Mouse (Mus musculus): Measurements from ENCODE around the gene Slc35c2. TPM values are rescaled to one million over a fixed set of nuclear protein-coding genes. Genes with fewer than 3 reads are reported as not detected.

Gene Slc35c2
- polyA plus RNA-seq, 1 experiment = 52.3 TPM

DNA sequence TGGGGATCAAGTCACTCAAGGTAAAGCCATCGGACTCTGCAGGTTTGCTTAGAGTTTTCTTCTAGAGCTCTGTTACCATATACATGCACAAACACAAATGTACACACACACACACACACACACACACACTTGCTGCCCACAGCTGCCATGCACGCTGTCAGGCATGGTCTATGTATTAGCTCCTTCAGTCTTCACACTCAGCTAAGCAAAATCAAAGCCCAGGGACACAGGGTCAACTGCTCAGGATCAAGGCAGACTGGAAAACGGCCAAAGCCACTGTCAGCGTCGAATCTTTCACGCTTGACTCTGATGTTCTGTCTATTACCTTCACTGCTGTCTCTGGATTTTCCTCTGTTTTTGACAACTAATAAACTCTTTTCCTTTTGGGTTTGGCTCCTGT is 13.2 kb upstream of the Slc35c2 start:
- no peak for DNase-seq
- no peak overlapping the region for H3K4me3 ChIP-seq (replicated peaks; ENCODE audit: extremely low read depth, low read depth, low read length)
- 84% methylated on average over 6 of the region's 6 CpGs for WGBS
- TF ChIP-seq POLR2A (IDR thresholded peaks at IDR 0.05; ENCODE audit: borderline replicate concordance, extremely low read depth, low read depth, low read length) (no peak), CTCF (IDR thresholded peaks at IDR 0.05; ENCODE audit: insufficient read depth, low read length) (no peak)
- no peaks in the 10 kb centered on the region for H3K4me1 ChIP-seq (ENCODE audit: control insufficient read depth, insufficient read depth, low read length)

- no peak for TF ChIP-seq CTCF (IDR thresholded peaks at IDR 0.05; ENCODE audit: insufficient read depth, low read length)
- no peak for TF ChIP-seq POLR2A (IDR thresholded peaks at IDR 0.05; ENCODE audit: borderline replicate concordance, extremely low read depth, low read depth, low read length)
- 80% methylated on average over 8 of the region's 8 CpGs for WGBS
- Histone ChIP-seq H3K4me1 (ENCODE audit: control insufficient read depth, insufficient read depth, low read length) (no peaks in the 10 kb centered on the region), H3K4me3 (replicated peaks; ENCODE audit: extremely low read depth, low read depth, low read length) (no peak overlapping the region)
- no peak for DNase-seq
Observed at GRCm38 (mm10) chr2:165300424-165300823, 12.8 kb upstream of the Slc35c2 start.

DNA sequence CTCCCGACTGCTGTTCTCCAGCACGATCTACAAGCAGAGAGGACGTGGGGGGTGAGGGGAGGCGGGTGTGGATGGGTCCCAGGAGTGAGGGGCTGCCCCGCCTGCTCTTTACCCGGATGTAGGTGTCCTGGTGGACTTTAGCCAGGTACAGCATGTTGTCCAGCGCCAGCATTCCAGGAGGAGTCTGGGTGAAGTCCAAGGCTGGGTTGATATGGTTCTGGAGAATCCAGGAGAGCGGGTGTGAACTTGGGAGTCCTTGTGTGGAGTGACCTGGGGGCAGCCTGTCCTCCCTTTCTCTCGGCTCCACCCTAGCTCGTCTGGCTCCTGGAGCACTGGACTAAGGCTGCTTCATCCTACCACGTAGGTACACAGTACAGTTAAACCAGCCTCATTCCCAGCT is 9.8 kb upstream of the Slc35c2 start:
- WGBS = 84% methylated on average over 11 of the region's 11 CpGs
- DNase-seq = no peak
- H3K4me3 ChIP-seq (replicated peaks; ENCODE audit: extremely low read depth, low read depth, low read length) = no peak overlapping the region
- H3K4me1 ChIP-seq (ENCODE audit: control insufficient read depth, insufficient read depth, low read length) = no peaks in the 10 kb centered on the region
- TF ChIP-seq CTCF (IDR thresholded peaks at IDR 0.05; ENCODE audit: insufficient read depth, low read length) = no peak
- TF ChIP-seq POLR2A (IDR thresholded peaks at IDR 0.05; ENCODE audit: borderline replicate concordance, extremely low read depth, low read depth, low read length) = no peak

- no peaks in the 10 kb centered on the region for H3K4me1 ChIP-seq (ENCODE audit: control insufficient read depth, insufficient read depth, low read length)
- no peak for DNase-seq
- 86% methylated on average over 18 of the region's 18 CpGs for WGBS
- no peak for TF ChIP-seq CTCF (IDR thresholded peaks at IDR 0.05; ENCODE audit: insufficient read depth, low read length)
- H3K4me3 ChIP-seq (replicated peaks; ENCODE audit: extremely low read depth, low read depth, low read length) = no peak overlapping the region
Observed at GRCm38 (mm10) chr2:165296571-165296970, 8.9 kb upstream of the Slc35c2 start.

GRCm38 (mm10) chr2:165288315-165289031 is 804 bp upstream of the Slc35c2 start:
- H3K4me3 ChIP-seq (replicated peaks; ENCODE audit: extremely low read depth, low read depth, low read length) = no peak overlapping the region
- peaks cover 13% of the 10 kb centered on the region for H3K4me1 ChIP-seq (ENCODE audit: control insufficient read depth, insufficient read depth, low read length)
- DNase-seq = peak; percentile 42
- TF ChIP-seq CTCF (IDR thresholded peaks at IDR 0.05; ENCODE audit: insufficient read depth, low read length) (no peak), POLR2A (IDR thresholded peaks at IDR 0.05; ENCODE audit: borderline replicate concordance, extremely low read depth, low read depth, low read length) (no peak)
- 34% methylated on average over 18 of the region's 18 CpGs for WGBS

GRCm38 (mm10) chr2:165286361-165287201 is 1.1 kb downstream of the Slc35c2 start:
- H3K4me1 ChIP-seq (ENCODE audit: control insufficient read depth, insufficient read depth, low read length) = peaks cover 13% of the 10 kb centered on the region
- no peak for DNase-seq
- TF ChIP-seq CTCF (IDR thresholded peaks at IDR 0.05; ENCODE audit: insufficient read depth, low read length) (no peak), POLR2A (IDR thresholded peaks at IDR 0.05; ENCODE audit: borderline replicate concordance, extremely low read depth, low read depth, low read length) (no peak)
- 49% methylated on average over 18 of the region's 18 CpGs for WGBS
- peak overlapping the region; percentile 81 for H3K4me3 ChIP-seq (replicated peaks; ENCODE audit: extremely low read depth, low read depth, low read length)

DNA sequence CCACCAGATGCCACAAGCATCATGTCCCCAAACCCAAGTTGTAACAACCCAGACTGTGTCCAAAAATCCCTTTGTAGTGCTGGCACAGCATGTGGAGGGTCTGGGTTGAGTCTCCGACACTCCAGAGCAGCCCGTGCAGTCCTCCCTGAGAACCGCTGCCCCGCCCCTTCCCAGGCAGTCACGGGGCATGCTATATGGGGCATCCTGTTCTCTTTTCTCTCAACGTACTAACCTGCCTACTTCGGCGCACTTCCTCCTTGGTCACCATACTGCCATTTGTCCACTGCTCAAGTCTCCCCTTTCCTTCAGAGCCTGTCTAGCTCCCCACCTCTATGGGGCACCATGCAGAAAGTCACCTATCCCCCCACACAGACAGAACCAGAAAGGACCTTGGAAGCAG is 2.0 kb downstream of the Slc35c2 start:
- peaks cover 13% of the 10 kb centered on the region for H3K4me1 ChIP-seq (ENCODE audit: control insufficient read depth, insufficient read depth, low read length)
- TF ChIP-seq CTCF (IDR thresholded peaks at IDR 0.05; ENCODE audit: insufficient read depth, low read length) (no peak), POLR2A (IDR thresholded peaks at IDR 0.05; ENCODE audit: borderline replicate concordance, extremely low read depth, low read depth, low read length) (no peak)
- H3K4me3 ChIP-seq (replicated peaks; ENCODE audit: extremely low read depth, low read depth, low read length) = no peak overlapping the region
- no peak for DNase-seq
- 68% methylated on average over 8 of the region's 8 CpGs for WGBS

- peaks cover 13% of the 10 kb centered on the region for H3K4me1 ChIP-seq (ENCODE audit: control insufficient read depth, insufficient read depth, low read length)
- TF ChIP-seq POLR2A (IDR thresholded peaks at IDR 0.05; ENCODE audit: borderline replicate concordance, extremely low read depth, low read depth, low read length) (no peak), CTCF (IDR thresholded peaks at IDR 0.05; ENCODE audit: insufficient read depth, low read length) (no peak)
- no peak for DNase-seq
- no peak overlapping the region for H3K4me3 ChIP-seq (replicated peaks; ENCODE audit: extremely low read depth, low read depth, low read length)
- 73% methylated on average over 3 of the region's 3 CpGs for WGBS
Observed at GRCm38 (mm10) chr2:165285034-165285433, 2.6 kb downstream of the Slc35c2 start.

- Histone ChIP-seq H3K4me3 (replicated peaks; ENCODE audit: extremely low read depth, low read depth, low read length) (no peak overlapping the region), H3K4me1 (ENCODE audit: control insufficient read depth, insufficient read depth, low read length) (peaks cover 13% of the 10 kb centered on the region)
- TF ChIP-seq CTCF (IDR thresholded peaks at IDR 0.05; ENCODE audit: insufficient read depth, low read length) (no peak), POLR2A (IDR thresholded peaks at IDR 0.05; ENCODE audit: borderline replicate concordance, extremely low read depth, low read depth, low read length) (no peak)
- DNase-seq = no peak
- WGBS = 84% methylated on average over 7 of the region's 7 CpGs
Observed at GRCm38 (mm10) chr2:165284377-165284776, 3.3 kb downstream of the Slc35c2 start.

- 83% methylated on average over 3 of the region's 3 CpGs for WGBS
- no peak for TF ChIP-seq CTCF (IDR thresholded peaks at IDR 0.05; ENCODE audit: insufficient read depth, low read length)
- no peak for TF ChIP-seq POLR2A (IDR thresholded peaks at IDR 0.05; ENCODE audit: borderline replicate concordance, extremely low read depth, low read depth, low read length)
- H3K4me3 ChIP-seq (replicated peaks; ENCODE audit: extremely low read depth, low read depth, low read length) = no peak overlapping the region
- no peak for DNase-seq
- peaks cover 10% of the 10 kb centered on the region for H3K4me1 ChIP-seq (ENCODE audit: control insufficient read depth, insufficient read depth, low read length)
Observed at GRCm38 (mm10) chr2:165283644-165284043, 4.0 kb downstream of the Slc35c2 start.
